Mouse (Mus musculus) heart, embryonic 14.5 days (tissue): ENCODE measurements at regions not wholly inside any gene's neighbourhood (a gene's known extent, or its start where the extent isn't known, plus 50 kb on each side); places are given as distances from the start of the nearest gene placed in this dataset.
A peak's percentile ranks its signal among the peaks of the same experiment; 100 is the strongest.

Experiments
- ATAC-seq: fragments of 200-750 bp; cut with Nextera tagmentation; 2 replicates; pipeline ENCODE4 v1.8.0; 2017; ENCODE audit warnings: low read depth, moderate TSS enrichment; ENCODE audit not compliant: insufficient number of reproducible peaks, insufficient read depth, low FRiP score
- H3K27ac ChIP-seq, 2 experiments: fragments of 200-500 bp in 1 of 2; fragments of 300-500 bp in 1 of 2; sonication (generic) in 1 of 2; replicated peaks in 1 of 2; 2 replicates each; pipeline ENCODE4 v1.5.1; 2012 to 2014; ENCODE audit warnings: low read depth in 2 of 2, low read length in 2 of 2, control low read depth in 1 of 2, mild to moderate bottlenecking in 1 of 2, mixed read lengths in 1 of 2; ENCODE audit not compliant: control insufficient read depth in 1 of 2, insufficient read depth in 1 of 2
- H3K27me3 ChIP-seq: fragments of 300-500 bp; sonication (generic); 2 replicates; pipeline ENCODE4 v1.6.1; 2014; ENCODE audit warnings: mild to moderate bottlenecking, low read length, control low read depth; ENCODE audit not compliant: control insufficient read depth, insufficient read depth
- H3K36me3 ChIP-seq: fragments of 300-500 bp; sonication (generic); 2 replicates; pipeline ENCODE4 v1.6.1; 2014; ENCODE audit warnings: mild to moderate bottlenecking, control low read depth, low read length, mixed read lengths; ENCODE audit not compliant: control insufficient read depth, insufficient read depth
- H3K4me1 ChIP-seq, 2 experiments: fragments of 200-500 bp in 1 of 2; fragments of 300-500 bp in 1 of 2; sonication (generic) in 1 of 2; 2 replicates each; pipeline ENCODE4 v1.6.1; 2012 to 2014; ENCODE audit warnings: low read length in 2 of 2, control low read depth in 1 of 2, mixed read lengths in 1 of 2; ENCODE audit not compliant: control insufficient read depth in 2 of 2, insufficient read depth in 2 of 2
- H3K4me2 ChIP-seq: fragments of 300-500 bp; sonication (generic); 2 replicates; pipeline ENCODE4 v1.6.1; 2014; ENCODE audit warnings: mild to moderate bottlenecking, low read length
- H3K4me3 ChIP-seq, 2 experiments: fragments of 200-500 bp in 1 of 2; fragments of 300-500 bp in 1 of 2; sonication (generic) in 1 of 2; 2 replicates each; pipeline ENCODE4 v1.5.1; 2012 to 2014; ENCODE audit warnings: low read length in 2 of 2, mild to moderate bottlenecking in 2 of 2, control low read depth in 1 of 2, low read depth in 1 of 2, moderate library complexity in 1 of 2; ENCODE audit not compliant: control insufficient read depth in 1 of 2, insufficient read depth in 1 of 2
- H3K9ac ChIP-seq: fragments of 300-500 bp; sonication (generic); 2 replicates; pipeline ENCODE4 v1.6.1; 2014; ENCODE audit warnings: mild to moderate bottlenecking, low read length
- H3K9me3 ChIP-seq: fragments of 300-500 bp; sonication (generic); 2 replicates; pipeline ENCODE4 v1.6.1; 2016; ENCODE audit warnings: low read length, control low read depth; ENCODE audit not compliant: control insufficient read depth
- WGBS: fragments of 180-500 bp; shearing (Covaris S2); extraction: QIAGEN DNeasy Blood & Tissue Kit; methylation state at CpG from one replicate; pipeline ENCODE4 v1.1.7; 2014; 5-methylcytosine and 5-hydroxymethylcytosine counted together

DNA sequence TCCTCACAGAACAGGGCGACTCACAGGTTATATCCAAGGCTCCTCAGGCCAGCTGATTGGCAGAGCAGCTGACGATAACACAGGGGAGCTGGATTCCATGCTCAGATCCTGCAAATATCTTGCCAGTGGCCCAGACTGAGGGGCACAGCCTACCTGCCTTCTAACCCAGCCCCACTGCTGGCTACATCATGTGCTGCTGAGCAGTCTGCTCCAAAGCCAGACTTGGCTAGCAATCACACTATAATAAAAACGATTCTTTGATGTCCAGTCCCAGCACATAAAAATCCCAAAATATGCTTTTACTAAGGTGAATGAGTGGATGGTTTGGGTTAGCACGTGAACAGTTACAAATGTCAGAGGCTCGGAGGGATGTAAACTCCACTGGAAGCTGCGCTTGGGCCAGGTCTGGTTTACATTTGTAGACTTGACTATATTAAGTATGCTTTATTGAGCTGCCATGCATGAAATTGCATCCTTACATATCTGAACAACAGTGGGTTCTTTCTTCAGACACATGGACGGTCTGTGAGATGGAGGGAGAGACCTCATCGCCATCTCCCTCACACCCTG, 200.2 kb downstream of the Thbs2 start:
- H3K36me3 ChIP-seq = no peaks in the 10 kb centered on the region
- no peak overlapping the region for H3K27ac ChIP-seq
- no peaks in the 10 kb centered on the region for H3K9me3 ChIP-seq
- no peak overlapping the region for H3K9ac ChIP-seq
- no peaks in the 10 kb centered on the region for H3K4me1 ChIP-seq
- no peak for ATAC-seq
- no peak overlapping the region for H3K4me3 ChIP-seq
- peaks cover 44% of the 10 kb centered on the region for H3K27me3 ChIP-seq
- 75% methylated on average over 8 of the region's 8 CpGs for WGBS
- no peak overlapping the region for H3K4me2 ChIP-seq

DNA sequence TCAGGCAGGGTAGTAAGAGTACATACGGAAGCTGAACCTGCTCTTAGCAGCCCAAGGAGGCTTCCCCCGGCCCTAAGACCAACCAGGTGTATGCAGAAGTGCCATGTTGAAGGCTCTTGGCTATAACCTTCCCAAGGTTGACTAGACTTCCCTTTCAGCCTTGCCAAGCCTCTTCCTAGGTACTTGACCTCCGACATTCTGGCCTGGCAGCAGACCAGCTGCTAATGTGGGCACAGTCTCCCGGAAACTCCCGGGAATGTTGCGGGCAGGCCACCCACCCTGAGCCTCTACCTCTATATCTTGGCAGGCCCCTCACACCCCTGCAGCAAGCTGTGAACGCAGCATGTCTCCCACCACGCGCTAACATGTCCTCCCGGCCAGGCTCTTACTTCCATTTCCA, 201.1 kb downstream of the Thbs2 start:
- Histone ChIP-seq H3K4me2 (no peak overlapping the region), H3K27ac (no peak overlapping the region), H3K9ac (no peak overlapping the region), H3K4me1 (no peaks in the 10 kb centered on the region), H3K36me3 (no peaks in the 10 kb centered on the region), H3K4me3 (no peak overlapping the region), H3K9me3 (no peaks in the 10 kb centered on the region), H3K27me3 (peaks cover 48% of the 10 kb centered on the region)
- 73% methylated on average over 10 of the region's 10 CpGs for WGBS
- no peak for ATAC-seq

GRCm38 (mm10) chr17:14481746-14482145, 202.4 kb downstream of the Smoc2 start:
- H3K4me2 ChIP-seq = no peak overlapping the region
- no peak for ATAC-seq
- H3K9ac ChIP-seq = no peak overlapping the region
- H3K9me3 ChIP-seq = no peaks in the 10 kb centered on the region
- H3K27me3 ChIP-seq = 0 out of 2 replicates have a peak, but pooled peaks cover 14% of the 10 kb centered on the region
- H3K4me3 ChIP-seq = no peak overlapping the region
- H3K36me3 ChIP-seq = no peaks in the 10 kb centered on the region
- no peaks in the 10 kb centered on the region; a peak in 1 of 4 replicates for H3K4me1 ChIP-seq
- no peak overlapping the region for H3K27ac ChIP-seq
- 86% methylated on average over 6 of the region's 6 CpGs for WGBS

GRCm38 (mm10) chr17:14478938-14479505, 199.7 kb downstream of the Smoc2 start:
- Histone ChIP-seq H3K36me3 (no peaks in the 10 kb centered on the region), H3K27ac (no peak overlapping the region), H3K9me3 (no peaks in the 10 kb centered on the region), H3K9ac (no peak overlapping the region), H3K4me1 (peaks cover 14% of the 10 kb centered on the region in 2 experiments), H3K27me3 (peaks cover 27% of the 10 kb centered on the region; the same call in 1 of the 2 replicates), H3K4me3 (no peak overlapping the region), H3K4me2 (no peak overlapping the region)
- 84% methylated on average over 10 of the region's 10 CpGs for WGBS
- no peak for ATAC-seq

- Histone ChIP-seq H3K4me2 (no peak overlapping the region), H3K9ac (no peak overlapping the region), H3K9me3 (no peaks in the 10 kb centered on the region), H3K27ac (no peak overlapping the region), H3K4me3 (no peak overlapping the region), H3K4me1 (peaks cover 14% of the 10 kb centered on the region in 2 experiments), H3K36me3 (no peaks in the 10 kb centered on the region), H3K27me3 (peaks cover 29% of the 10 kb centered on the region; the same call in 1 of the 2 replicates)
- 72% methylated on average over 12 of the region's 12 CpGs for WGBS
- ATAC-seq = no peak; the same call in 1 of the 2 replicates
These were observed 197.4 kb downstream of the Smoc2 start for GRCm38 (mm10) chr17:14476707-14477106.

GRCm38 (mm10) chr17:14475778-14476647, 196.7 kb downstream of the Smoc2 start:
- H3K4me3 ChIP-seq = no peak overlapping the region

GRCm38 (mm10) chr17:14475277-14475676, 196.0 kb downstream of the Smoc2 start:
- WGBS = 6% methylated on average over 4 of the region's 4 CpGs
- no peak for ATAC-seq
- Histone ChIP-seq H3K27me3 (peaks cover 26% of the 10 kb centered on the region; the same call in 1 of the 2 replicates), H3K4me3 (no peak overlapping the region), H3K9me3 (no peaks in the 10 kb centered on the region), H3K27ac (no peak overlapping the region), H3K4me1 (peaks cover 14% of the 10 kb centered on the region in 2 experiments), H3K9ac (no peak overlapping the region), H3K36me3 (no peaks in the 10 kb centered on the region), H3K4me2 (no peak overlapping the region)

More at GRCm38 (mm10) chr17:14475778-14476647, 196.7 kb downstream of the Smoc2 start:
- H3K9ac ChIP-seq = no peak overlapping the region
- H3K4me2 ChIP-seq = peak overlapping the region; percentile 39
- no peaks in the 10 kb centered on the region for H3K36me3 ChIP-seq
- H3K27ac ChIP-seq = no peak overlapping the region
- H3K9me3 ChIP-seq = no peaks in the 10 kb centered on the region
- peaks cover 29% of the 10 kb centered on the region; the same call in 1 of the 2 replicates for H3K27me3 ChIP-seq
- no peak for ATAC-seq
- peaks cover 14% of the 10 kb centered on the region in 2 experiments for H3K4me1 ChIP-seq
- 17% methylated on average over 23 of the region's 23 CpGs for WGBS
